Mouse (Mus musculus) ovary, adult 18-20 months (tissue): ENCODE results near the gene Micall2.
"Not testable (repeated sequence)": the region's sequence is repeated elsewhere in the genome, so short reads cannot be mapped to it uniquely, and the experiment has no call there.

Experiments
- DNase-seq: peaks from one replicate; pipeline ENCODE4 v3.0.0; 2022; ENCODE audit warnings: low spot score, mixed read lengths

The Micall2 gene

DNA sequence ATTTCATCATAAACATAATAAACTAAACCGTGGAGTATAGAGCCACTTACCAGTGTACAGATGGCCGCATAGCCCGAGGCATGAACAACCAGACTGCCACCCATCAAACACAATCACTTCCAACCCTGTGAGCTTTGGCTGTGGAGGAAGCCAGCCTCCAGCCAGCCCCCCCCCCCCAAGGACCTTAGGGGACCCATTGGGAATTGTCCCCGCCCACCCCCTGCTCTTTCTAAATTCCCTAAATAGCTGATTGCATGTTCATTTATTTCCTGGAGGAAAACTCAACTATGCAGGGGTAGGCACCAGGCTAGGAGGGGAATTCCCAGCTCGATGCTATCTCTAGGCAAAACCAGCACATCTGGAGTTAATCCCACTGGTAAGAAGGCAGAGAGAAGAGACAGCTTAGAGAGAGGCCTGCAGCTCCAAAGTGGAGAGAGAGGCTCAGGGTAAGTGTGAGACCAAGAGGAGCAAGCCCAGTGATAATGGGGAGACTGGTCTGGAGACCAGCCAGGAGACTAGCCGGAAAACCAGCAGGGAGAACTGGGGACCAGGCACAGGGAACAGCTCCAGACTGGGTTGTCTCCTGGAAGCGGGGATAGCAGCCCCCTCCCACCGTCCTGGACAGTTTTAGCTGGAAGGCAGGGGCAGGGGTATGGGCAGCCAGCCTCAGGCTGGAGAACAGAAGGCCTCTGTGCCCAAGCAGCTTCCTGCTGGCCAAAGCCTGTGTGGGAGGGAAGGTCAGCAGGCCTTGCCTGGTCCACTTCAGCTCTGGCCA, 5.2 kb downstream of the Micall2 start:
- DNase-seq = no peak

DNA sequence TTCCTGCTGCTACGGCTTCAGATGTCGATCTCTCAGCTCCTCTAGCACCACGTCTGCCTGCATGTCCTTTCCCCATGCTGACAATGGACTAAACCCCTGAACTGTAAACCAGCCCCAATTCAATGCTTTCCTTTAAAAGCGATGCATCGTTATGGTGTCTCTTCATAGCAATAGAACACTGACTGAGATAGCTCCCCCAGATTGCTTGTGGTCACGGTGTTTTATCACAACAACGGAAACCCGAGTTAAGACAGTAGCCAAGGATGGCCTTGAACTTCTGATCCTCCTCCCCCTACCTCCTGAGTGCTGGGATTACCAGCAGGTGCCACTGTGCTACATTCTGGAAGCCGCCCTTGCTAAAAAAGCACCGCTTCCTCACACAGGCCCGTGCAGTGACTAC, 8.9 kb downstream of the Micall2 start:
- DNase-seq = no peak

DNA sequence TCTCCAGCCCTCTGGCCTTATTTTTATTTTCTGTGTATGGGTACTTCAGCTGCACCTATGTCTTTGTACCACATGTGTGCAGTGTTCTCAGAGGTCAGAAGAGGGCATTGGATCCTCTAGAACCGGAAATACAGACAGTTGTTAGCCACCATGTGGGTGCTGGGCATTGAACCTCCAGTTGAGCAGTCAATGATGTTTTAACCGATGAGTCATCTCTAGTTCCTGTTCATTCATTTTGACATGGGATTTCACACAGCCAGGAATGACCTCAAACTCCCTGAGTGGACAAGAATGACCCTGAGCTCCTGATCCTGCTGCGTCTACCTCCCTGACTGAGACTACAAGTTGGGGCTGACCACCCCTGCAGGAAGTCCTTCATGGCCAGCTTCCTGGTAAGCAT, 9.9 kb downstream of the Micall2 start:
- DNase-seq = no peak

DNA sequence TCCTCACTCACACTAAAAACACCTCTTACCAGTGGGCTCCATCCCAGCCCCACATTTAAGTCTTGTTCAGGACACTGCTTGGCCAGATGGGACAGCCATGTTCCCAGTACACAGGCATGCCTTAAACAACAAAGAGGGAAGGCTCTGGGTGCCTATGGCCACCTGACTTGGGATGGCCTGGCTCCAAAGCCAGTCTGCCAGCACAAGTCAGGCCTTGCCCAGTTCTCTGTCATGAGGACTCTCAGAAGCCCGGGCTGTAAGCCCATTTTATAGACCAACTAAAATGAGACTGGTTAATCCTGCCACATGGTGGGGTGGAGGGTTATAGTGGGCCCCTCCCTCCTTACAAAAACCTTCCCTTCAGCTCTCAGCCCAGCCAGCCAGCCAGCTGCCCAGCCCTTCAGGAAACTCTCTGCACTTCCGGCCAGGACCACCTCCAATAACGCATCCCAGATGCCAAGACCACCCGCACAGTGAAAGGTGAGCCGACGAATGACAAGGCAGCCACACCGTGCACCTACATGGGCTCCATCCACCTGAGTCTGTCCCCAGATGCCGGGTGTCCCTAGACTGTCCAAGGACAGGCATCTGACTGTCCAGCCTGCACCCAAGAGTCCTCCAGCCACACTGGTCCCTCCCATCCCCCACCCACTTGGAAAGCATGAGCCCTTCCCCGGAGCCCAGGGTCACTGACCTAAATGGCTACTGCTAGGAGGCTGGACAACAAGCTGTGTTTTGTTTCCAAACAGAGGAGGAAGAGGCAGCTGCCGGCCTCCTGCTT, 11.6 kb downstream of the Micall2 start:
- no peak for DNase-seq

DNA sequence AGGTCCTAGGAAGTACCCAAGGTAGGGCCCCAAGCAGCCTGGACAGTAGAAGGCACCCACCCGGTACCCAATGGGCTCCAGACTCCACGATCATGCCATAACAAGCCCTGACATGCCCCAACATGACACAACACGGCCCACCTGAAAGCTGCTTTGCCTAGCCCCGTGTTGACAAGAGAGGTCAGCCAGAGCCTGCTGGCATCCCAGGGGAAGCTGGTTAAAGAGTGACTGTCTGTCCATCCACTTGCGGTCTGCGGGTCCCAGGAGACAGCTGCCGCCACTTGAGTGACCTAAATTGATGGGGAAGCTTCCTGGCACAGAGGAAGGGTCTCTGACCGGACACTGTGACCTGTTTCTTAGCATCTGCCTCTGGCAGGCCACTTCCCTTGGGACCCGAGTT, 13.0 kb downstream of the Micall2 start:
- no peak for DNase-seq

DNA sequence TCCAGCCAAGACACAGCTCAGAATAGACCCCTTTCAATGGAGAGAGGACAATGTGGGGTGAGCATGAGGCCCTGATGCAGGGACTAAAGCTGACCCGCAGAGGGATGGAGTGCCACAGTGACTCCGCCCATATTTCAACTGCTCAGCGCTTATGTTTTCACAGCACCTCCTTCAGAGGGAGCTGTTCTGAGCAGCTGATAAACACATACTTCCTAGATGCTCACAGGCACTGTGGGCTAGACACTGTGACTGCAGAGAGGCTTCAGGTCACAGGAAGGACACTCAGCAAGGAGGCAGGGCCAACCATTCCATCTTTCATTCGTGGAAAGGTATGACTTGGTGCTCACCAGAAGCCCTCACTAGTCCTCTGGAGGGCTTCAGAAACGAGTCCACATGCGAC, 13.4 kb downstream of the Micall2 start:
- DNase-seq = no peak

DNA sequence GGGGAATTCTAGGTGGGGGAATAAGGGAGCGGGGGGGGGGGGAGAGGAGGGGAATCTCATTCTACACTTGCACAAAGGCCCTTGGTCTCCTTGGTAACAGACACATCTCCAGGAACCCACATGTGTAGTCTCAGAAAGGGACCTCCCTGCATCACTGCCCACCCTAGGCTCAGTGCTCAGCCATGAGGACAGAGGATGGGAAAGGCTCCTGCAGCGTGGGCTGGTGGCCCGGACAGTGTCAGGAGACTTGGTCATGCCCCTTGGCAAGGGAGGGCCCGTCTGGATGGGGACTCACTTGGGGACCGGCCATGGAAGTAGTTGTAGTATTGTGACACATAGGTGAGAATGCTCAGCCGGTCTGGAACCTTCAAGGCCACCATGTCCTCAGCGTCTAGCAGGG, 17.2 kb downstream of the Micall2 start:
- no peak for DNase-seq

DNA sequence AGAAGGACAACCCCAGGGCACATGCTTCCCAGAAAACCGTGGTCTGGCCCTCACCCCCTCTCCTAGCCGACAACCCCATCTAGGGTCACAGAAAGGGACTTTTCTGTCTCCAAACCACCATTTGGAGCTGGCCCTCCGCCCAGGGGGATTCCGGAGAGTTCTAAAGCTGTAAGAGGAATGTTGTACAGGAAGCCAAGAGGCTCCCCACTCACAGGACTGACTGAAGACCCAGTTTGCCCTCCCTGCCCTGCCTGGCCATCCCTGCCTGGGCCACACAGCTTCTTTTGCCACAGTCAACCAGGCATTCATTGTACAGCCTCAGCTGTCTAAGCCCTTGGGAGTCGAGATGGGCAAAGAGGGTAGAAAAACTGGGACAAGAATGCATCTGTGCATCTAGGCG, 17.6 kb downstream of the Micall2 start:
- DNase-seq = no peak

DNA sequence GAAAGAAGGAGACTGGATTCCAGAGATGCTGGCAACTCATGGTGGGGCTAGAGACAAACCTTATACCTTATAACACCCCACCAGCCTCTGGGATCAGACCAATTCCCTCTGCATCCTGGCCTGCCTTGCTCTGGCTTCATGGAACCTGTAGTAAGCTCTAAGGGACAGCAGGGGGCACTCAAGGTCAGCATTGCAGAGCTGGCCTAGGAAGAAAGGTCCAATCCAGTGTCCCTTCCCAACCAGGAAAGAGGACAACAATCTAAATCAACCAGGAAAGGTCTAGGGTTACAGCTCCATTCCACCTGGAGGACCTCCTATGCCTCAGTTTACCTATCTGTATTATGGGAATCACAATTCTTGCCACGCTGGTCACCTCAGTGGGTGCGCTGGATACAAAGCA, 18.4 kb downstream of the Micall2 start:
- DNase-seq = no peak

DNA sequence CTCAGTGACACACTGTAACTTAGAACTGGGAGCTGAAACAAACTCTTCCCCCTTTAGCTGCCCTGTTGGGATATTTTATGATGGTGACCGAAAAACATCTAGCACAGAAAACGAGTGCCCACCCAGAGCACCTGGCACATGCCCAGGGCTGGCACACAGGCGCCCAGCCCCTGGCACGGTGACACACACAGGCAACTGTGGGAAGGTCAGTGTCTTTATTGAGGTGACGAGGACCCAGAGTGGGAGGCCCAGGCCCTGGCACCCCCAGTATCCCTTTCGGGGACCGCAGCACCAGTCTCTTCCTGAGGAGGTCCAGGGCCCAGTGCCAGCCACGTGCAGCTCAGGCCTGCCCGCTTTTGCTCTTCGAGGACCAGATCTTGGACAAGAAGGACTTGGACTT, 29.6 kb downstream of the Micall2 start:
- DNase-seq = no peak

DNA sequence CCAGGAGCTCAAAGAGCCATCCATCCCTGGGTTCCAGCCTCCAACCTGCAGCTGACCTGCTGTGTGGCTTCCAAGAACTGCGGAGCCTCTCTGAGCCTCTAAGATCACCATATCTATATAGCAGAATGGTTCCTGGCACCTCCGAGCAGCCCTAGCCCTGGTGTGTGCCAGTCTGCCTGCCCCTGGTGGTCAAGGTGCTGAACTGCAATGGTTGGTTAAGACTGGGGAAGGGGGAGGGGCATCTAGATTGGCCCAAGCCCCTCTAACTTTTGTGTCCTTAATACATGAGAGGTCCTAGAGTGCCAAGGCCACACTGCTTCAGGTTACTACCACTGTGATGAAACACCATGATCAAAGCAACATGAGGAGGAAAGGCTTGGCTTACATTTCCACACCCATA, 33.2 kb downstream of the Micall2 start:
- DNase-seq = no peak

DNA sequence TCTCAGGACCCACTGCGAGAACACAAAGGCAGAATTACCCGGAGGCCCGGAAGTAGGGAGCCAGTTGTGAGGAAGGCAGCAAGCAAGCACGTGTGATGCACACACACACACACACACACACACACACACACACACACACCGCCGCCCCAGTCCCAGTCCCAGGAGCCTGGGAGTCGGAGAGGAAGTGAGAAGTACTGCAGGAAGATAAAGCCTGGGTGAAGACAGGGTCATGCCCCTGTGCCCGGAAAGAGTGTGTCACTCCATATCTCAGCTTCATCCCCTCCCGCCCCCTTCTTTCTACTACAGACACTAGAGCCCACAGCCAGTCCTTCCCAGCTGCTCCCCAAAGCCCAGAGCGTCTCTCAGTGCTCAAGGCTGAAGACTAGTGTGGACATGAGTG, 33.9 kb downstream of the Micall2 start:
- DNase-seq = no peak

DNA sequence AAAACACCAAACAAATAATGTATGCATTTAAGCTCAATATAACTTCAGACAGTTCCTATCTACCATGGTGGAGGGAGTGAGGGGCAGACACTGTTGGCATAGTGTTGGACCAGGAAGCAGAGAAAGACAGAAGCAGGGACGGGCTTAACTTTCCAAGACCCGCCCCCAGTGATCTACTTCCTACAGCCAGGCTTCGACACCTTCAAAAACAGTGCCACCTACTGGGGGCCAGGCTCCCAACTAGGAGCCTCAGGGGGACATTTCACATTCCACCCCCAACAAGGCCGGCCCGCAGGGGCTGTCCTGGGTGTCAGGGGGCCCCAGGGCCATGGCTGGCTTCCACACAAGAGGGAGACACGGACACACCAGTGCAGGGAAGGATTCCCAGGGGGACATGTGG, 39.2 kb downstream of the Micall2 start:
- DNase-seq = no peak

DNA sequence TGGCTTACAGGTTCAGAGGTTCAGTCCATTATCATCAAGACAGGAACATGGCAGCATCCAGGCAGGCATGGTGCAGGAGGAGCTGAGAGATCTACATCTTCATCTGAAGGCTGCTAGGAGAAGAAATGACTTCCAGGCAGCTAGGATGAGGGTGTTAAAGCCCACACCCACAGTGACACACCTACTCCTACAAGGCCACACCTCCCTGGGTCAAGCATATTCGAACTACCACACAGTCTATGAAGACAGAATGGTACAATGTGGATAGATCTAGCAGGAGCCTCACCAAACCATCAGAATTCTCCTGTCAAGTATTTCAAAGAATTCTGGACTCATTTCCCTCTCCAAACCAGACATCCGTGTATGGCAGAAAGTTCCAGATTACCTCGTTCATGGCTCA, 40.3 kb downstream of the Micall2 start:
- DNase-seq = not testable (repeated sequence)

DNA sequence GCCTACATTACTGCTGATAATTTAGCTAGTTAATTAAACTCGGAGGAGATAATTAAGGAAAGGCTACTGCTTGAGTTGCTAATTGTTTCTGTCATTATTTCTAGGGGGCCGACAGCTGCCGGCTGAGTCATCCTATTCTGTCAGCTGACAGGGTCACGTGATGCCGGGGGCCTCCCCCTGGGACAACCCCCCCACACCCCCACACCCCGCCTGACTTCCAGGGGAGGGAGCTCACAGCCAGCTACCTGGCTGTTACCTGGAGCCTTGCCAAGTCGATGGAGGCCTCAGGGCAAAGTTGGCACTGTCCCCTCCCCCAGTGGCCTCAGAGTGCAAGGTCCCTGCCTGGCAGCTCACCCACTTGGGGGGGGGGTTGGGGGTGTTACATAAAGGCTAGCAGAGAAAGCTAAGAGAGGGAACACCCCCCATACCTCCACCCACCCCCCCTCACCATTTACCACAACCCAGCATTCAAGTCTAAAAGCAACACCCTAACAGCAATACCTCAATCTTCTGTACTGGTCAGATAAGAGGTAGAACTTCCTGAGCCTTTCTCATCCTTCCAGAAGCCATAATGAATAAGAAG, 41.1 kb downstream of the Micall2 start:
- no peak for DNase-seq

DNA sequence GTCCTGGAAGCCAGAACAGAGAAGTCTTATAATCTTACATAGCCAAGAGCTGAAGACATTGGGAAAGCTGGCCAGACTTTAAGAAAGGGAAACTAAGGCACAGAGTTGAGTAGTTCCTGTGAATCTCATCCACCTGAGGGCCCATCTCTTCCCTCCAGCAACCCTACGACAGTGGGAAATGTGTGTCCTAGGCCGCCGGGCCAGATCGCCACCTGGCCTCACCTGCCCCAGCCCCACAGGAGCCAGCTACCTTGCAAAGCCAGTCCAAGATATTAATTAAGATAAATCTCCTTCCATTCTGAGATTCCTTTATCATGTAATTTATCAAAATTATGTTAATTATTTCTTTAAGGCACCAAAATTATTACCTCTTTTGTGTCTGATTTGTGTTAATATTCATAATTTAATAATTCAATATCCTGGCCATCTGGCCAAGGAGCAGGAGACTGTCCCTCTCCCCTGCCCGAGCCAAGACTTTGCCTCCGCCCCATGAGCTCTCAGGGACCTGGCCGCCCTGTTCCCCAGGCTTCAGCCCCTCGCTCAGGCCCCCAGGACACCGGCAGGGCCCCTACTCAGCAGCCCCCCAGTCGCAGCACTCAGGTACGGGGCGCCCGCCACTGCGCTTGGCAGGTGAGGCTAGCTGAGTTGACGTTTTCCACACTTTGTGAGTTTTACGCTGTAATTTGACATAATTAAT, 41.7 kb downstream of the Micall2 start:
- DNase-seq = no peak

DNA sequence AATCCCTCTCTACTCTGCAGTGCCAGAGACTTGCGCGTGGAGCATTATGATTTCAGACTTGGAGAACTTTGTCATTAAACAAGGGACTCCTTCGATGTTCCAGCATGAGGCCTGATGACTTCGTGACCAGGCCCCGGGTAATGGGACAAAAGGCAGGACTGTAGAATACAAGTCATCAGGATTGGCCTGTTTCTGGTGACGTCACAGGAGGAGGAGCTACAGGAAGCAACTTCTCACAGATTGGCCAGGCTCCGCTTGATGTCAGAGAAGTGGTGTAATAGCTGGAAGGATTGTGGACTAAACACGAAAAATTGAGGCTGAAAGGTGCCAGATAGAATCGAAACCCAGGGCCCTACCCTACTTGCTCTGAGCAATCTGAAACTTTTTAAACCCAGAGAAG, 45.3 kb downstream of the Micall2 start:
- DNase-seq = no peak

DNA sequence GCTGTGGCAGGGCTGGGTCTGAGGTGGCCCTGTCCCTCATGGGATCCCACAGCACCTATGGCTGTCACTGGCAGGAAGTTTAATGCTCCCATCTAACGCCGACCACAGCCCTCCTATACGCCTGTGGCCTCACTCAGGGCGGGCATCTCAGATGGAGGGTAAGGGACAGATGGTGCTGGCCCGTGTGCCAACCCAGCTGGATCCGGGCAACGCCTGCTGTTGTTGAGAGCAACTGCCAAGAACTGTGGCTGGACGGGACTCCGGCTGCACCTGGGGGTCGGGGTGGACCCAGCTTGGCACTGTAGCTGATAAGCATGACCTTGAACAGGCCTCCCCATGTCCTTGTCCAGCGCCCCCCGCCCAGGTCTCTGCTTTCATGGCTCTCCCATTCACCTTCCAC, 47.8 kb downstream of the Micall2 start:
- DNase-seq = no peak

DNA sequence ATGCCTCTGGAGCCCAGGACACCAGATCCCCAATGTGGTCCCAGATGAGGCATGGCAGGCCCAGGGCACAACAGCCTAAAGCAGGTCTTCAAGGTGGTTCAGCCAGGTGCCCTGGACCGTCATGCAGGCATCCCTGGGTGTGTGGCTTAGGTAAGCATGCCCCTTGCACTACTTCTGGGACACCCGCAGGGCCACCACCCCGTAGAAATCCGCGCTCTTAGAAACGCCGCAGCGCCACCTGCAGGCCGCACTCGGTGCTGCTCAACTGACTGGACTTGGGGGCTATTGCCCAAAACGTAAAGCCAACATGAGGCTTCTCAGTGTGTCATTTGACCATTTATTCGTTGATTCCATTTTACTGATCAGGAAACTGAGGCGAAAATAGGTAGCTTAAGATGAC, 48.5 kb downstream of the Micall2 start:
- no peak for DNase-seq

DNA sequence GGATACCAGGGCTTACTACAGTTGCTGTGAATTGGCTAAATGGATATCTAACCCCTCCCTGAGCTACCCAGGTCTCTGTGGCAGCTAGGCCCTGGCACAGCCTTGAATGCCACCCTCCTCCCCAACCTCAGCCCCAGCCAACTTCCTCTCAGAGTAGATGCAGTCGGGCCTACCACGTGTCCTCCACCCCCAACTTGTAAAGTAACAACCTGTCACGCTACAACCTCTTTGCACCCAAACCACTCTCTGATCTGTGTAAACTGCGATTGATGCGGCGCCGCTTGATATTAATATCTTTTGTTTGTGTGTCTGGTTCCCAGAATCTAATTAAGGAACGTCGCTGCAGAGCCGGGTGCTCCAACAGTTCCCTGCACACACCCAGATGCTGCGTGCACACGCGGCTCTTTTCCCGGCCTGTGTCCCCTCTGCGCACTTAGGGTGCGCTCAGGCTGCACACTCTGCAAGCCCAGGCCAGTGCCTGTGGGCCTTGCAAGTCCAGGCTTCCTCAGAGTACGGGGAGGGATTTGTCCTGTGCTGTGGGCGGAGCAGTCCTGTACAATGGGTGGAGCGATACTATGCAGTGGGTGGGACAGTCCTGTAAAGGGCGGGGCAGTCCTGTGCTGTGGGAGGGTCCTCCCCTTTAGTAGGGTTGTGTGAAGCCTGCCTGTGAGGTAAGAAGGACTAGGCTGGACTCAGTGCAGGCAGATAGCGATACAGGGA, 49.4 kb downstream of the Micall2 start:
- no peak for DNase-seq

DNA sequence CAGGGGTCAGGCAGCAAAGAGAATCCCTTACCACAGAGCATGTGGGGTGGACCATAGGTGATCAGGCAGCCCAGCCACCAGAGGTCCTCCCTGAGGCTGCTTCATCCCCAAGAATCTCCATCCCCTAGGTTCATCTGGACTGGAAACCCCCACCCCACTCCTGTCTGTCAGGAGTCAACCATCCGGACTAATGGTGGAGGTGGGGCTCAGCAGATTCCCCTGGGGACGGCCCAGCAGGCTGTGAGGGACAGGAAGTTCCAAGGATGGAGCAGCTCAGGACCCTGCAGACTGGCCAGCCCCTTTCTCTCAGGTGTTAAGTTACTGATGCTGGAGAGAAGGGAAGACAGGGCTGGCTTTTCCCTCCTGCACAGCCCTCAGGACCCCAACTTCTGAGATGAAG, 52.9 kb downstream of the Micall2 start:
- DNase-seq = no peak

DNA sequence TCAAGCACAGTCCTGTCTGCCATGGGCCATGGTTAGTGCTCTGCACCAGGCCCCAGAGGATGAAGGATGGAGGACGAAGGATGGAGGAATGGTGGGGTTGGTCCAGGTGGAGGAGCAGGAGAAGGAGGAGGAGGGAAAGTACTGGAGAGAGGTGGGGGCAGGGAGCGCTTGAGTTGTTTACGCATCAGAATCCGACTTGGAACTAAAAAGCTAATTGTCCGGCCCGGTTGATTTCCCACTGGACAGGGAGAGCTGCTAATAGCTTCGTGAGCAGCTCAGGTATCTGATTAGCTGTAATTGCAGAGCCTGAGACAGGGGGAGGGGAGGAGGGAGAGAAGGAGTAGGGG, 53.5 kb downstream of the Micall2 start:
- DNase-seq = no peak
